Mouse (Mus musculus) adrenal gland, adult 2 months (tissue): ENCODE results near the gene E130114P18Rik. TPM values are rescaled to one million over a fixed set of nuclear protein-coding genes. Genes with fewer than 3 reads are reported as not detected.

Source experiments
- DNase-seq: peaks from one replicate; pipeline ENCODE4 v3.0.0; 2021
- polyA plus RNA-seq: library from polyadenylated mRNA; depleted of rRNA; stranded (reverse); fragments of >200 nt; gene quantifications from 2 replicates; pipeline ENCODE4 v1.2.3, GENCODE M21; 2012; rRNA removed
- total RNA-seq, 2 experiments: library from RNA; stranded (reverse); gene quantifications; 2 replicates each; pipeline ENCODE4 v1.2.3; 2021

The E130114P18Rik gene
- total and polyA plus RNA-seq, 3 experiments = 0.07 TPM; not detected in 2

DNA sequence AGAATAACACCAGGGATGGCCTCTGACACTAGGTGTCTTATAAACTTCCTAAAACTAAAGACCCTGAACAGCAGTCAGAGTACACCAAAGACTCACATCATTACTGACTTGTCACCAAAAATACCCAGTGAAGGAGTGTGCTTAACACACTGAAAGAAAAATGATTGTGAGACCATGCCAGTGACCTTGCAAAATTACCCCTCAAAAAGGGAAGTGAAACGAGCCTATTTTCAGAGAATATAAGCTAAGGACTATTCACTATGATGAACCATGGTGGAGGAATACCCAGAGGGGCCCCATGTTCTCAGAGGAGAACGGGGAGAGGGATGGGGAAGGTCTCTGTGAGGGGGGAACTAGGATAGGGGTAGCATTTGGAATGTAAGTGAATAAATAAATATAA, 245.8 kb downstream of the E130114P18Rik start:
- no peak for DNase-seq

GRCm38 (mm10) chr4:97528517-97528916, 249.4 kb downstream of the E130114P18Rik start:
- DNase-seq = no peak

Other genes with a start within 250 kb of the E130114P18Rik start
- gene Nfia, start 5.3 kb downstream of the E130114P18Rik start, total RNA-seq = 100 to 1,000 TPM; 132 to 174 TPM
- 60.7 and 83.3 TPM in 2 replicates for gene Nfia, start 5.3 kb downstream of the E130114P18Rik start, polyA plus RNA-seq